Mouse (Mus musculus) embryonic facial prominence, embryonic 10.5 days (tissue): ENCODE measurements around the gene Lancl2. TPM values are rescaled to one million over a fixed set of nuclear protein-coding genes. Genes with fewer than 3 reads are reported as not detected.

ENCODE experiments used
- DNase-seq: peaks from one replicate; pipeline ENCODE4 v3.0.0-alpha.2; 2017; ENCODE audit warnings: low spot score
- H3K27ac ChIP-seq: fragments of 300-500 bp; sonication (generic); replicated peaks from 2 replicates; pipeline ENCODE4 v1.5.1; 2016; ENCODE audit warnings: mild to moderate bottlenecking
- H3K27me3 ChIP-seq: fragments of 300-500 bp; sonication (generic); replicated peaks from 2 replicates; pipeline ENCODE4 v1.6.1; 2016; ENCODE audit warnings: low read depth, mild to moderate bottlenecking; ENCODE audit not compliant: poor library complexity, severe bottlenecking
- H3K36me3 ChIP-seq: fragments of 300-500 bp; sonication (generic); replicated peaks from 2 replicates; pipeline ENCODE4 v1.6.1; 2016; ENCODE audit warnings: mild to moderate bottlenecking, moderate library complexity
- H3K4me1 ChIP-seq: fragments of 300-500 bp; sonication (generic); 2 replicates; pipeline ENCODE4 v1.6.1; 2016
- H3K4me3 ChIP-seq: fragments of 300-500 bp; sonication (generic); 2 replicates; pipeline ENCODE4 v1.5.1; 2016; ENCODE audit warnings: mild to moderate bottlenecking, moderate library complexity
- H3K9me3 ChIP-seq: fragments of 300-500 bp; sonication (generic); 2 replicates; pipeline ENCODE4 v1.6.1; 2016; ENCODE audit warnings: mild to moderate bottlenecking
- WGBS: fragments of 180-500 bp; shearing (Covaris S2); methylation state at CpG from one replicate; pipeline ENCODE4 v1.1.7; 2016; 5-methylcytosine and 5-hydroxymethylcytosine counted together
- polyA plus RNA-seq: library from polyadenylated mRNA; unstranded; fragments of >200 nt; fragmentation: Nextera tagmentation; extraction: Ambion mirVana; gene quantifications from 2 replicates; pipeline ENCODE4 v1.2.1, GENCODE M21; 2016

Gene Lancl2
- polyA plus RNA-seq, 1 experiment from 2014 or later = 36.6 TPM

GRCm38 (mm10) chr6:57743333-57743732 is 41.0 kb downstream of the Lancl2 start:
- WGBS = 79% methylated on average over 2 of the region's 2 CpGs
- DNase-seq = no peak
- Histone ChIP-seq H3K4me3 (no peak overlapping the region), H3K4me1 (no peaks in the 10 kb centered on the region), H3K27me3 (no peaks in the 10 kb centered on the region), H3K9me3 (no peaks in the 10 kb centered on the region), H3K36me3 (no peaks in the 10 kb centered on the region; the same call in 1 of the 2 replicates), H3K27ac (no peak overlapping the region)

- Histone ChIP-seq H3K27ac (no peak overlapping the region), H3K4me3 (no peak overlapping the region), H3K4me1 (no peaks in the 10 kb centered on the region), H3K36me3 (no peaks in the 10 kb centered on the region; the same call in 1 of the 2 replicates), H3K9me3 (no peaks in the 10 kb centered on the region), H3K27me3 (no peaks in the 10 kb centered on the region)
- WGBS = 92% methylated on average over 2 of the region's 2 CpGs
- DNase-seq = no peak
Observed at GRCm38 (mm10) chr6:57744123-57744522, 41.8 kb downstream of the Lancl2 start.

GRCm38 (mm10) chr6:57744974-57745747 is 42.8 kb downstream of the Lancl2 start:
- Histone ChIP-seq H3K27me3 (no peaks in the 10 kb centered on the region), H3K4me3 (no peak overlapping the region)
- WGBS = 94% methylated on average over 4 of the region's 4 CpGs

GRCm38 (mm10) chr6:57745748-57746129 is 43.4 kb downstream of the Lancl2 start:
- Histone ChIP-seq H3K27ac (no peak overlapping the region), H3K36me3 (peaks cover 3% of the 10 kb centered on the region; the same call in 1 of the 2 replicates), H3K4me3 (no peak overlapping the region), H3K4me1 (no peaks in the 10 kb centered on the region), H3K9me3 (no peaks in the 10 kb centered on the region), H3K27me3 (no peaks in the 10 kb centered on the region)
- DNase-seq = no peak
- 95% methylated on average over 2 of the region's 2 CpGs for WGBS

More at GRCm38 (mm10) chr6:57744974-57745747, 42.8 kb downstream of the Lancl2 start:
- no peaks in the 10 kb centered on the region for H3K9me3 ChIP-seq
- H3K36me3 ChIP-seq = peaks cover 1% of the 10 kb centered on the region; the same call in 1 of the 2 replicates
- no peaks in the 10 kb centered on the region for H3K4me1 ChIP-seq
- no peak overlapping the region for H3K27ac ChIP-seq
- DNase-seq = no peak

GRCm38 (mm10) chr6:57753962-57754759 is 51.8 kb downstream of the Lancl2 start:
- no peak overlapping the region for H3K4me3 ChIP-seq
- no peak overlapping the region for H3K27ac ChIP-seq
- H3K27me3 ChIP-seq = no peaks in the 10 kb centered on the region
- 92% methylated on average over 9 of the region's 9 CpGs for WGBS
- no peak for DNase-seq
- H3K4me1 ChIP-seq = no peaks in the 10 kb centered on the region
- H3K36me3 ChIP-seq = peaks cover 56% of the 10 kb centered on the region
- H3K9me3 ChIP-seq = no peaks in the 10 kb centered on the region

GRCm38 (mm10) chr6:57763054-57763453 is 60.7 kb downstream of the Lancl2 start:
- peaks cover 55% of the 10 kb centered on the region for H3K36me3 ChIP-seq

GRCm38 (mm10) chr6:57765095-57765878 is 62.9 kb downstream of the Lancl2 start:
- 79% methylated on average over 3 of the region's 3 CpGs for WGBS
- H3K36me3 ChIP-seq = peaks cover 57% of the 10 kb centered on the region

More at GRCm38 (mm10) chr6:57763054-57763453, 60.7 kb downstream of the Lancl2 start:
- Histone ChIP-seq H3K4me1 (no peaks in the 10 kb centered on the region), H3K4me3 (no peak overlapping the region), H3K27me3 (no peaks in the 10 kb centered on the region), H3K27ac (no peak overlapping the region), H3K9me3 (no peaks in the 10 kb centered on the region)
- DNase-seq = no peak

GRCm38 (mm10) chr6:57766287-57766686 is 63.9 kb downstream of the Lancl2 start:
- 0 out of 2 replicates have a peak overlapping the region, but pooled peaks have one; percentile 0 for H3K27ac ChIP-seq
- H3K4me1 ChIP-seq = no peaks in the 10 kb centered on the region
- WGBS = 82% methylated on average over 1 of the region's 1 CpGs

More at GRCm38 (mm10) chr6:57765095-57765878, 62.9 kb downstream of the Lancl2 start:
- Histone ChIP-seq H3K27me3 (no peaks in the 10 kb centered on the region), H3K4me1 (no peaks in the 10 kb centered on the region), H3K4me3 (no peak overlapping the region), H3K27ac (no peak overlapping the region), H3K9me3 (no peaks in the 10 kb centered on the region)
- DNase-seq = no peak

GRCm38 (mm10) chr6:57767112-57767868 is 65.0 kb downstream of the Lancl2 start:
- Histone ChIP-seq H3K4me3 (no peak overlapping the region), H3K27me3 (no peaks in the 10 kb centered on the region), H3K9me3 (no peaks in the 10 kb centered on the region), H3K27ac (no peak overlapping the region), H3K4me1 (no peaks in the 10 kb centered on the region), H3K36me3 (peaks cover 50% of the 10 kb centered on the region)
- DNase-seq = no peak
- WGBS = 79% methylated on average over 8 of the region's 8 CpGs

More at GRCm38 (mm10) chr6:57766287-57766686, 63.9 kb downstream of the Lancl2 start:
- Histone ChIP-seq H3K4me3 (no peak overlapping the region), H3K27me3 (no peaks in the 10 kb centered on the region), H3K36me3 (peaks cover 55% of the 10 kb centered on the region), H3K9me3 (no peaks in the 10 kb centered on the region)
- no peak for DNase-seq

- DNase-seq = no peak
- WGBS = 90% methylated on average over 7 of the region's 7 CpGs
- H3K36me3 ChIP-seq = peaks cover 63% of the 10 kb centered on the region
- H3K27me3 ChIP-seq = no peaks in the 10 kb centered on the region
- no peak overlapping the region for H3K4me3 ChIP-seq
- no peaks in the 10 kb centered on the region for H3K9me3 ChIP-seq
- H3K4me1 ChIP-seq = no peaks in the 10 kb centered on the region
- H3K27ac ChIP-seq = no peak overlapping the region
Observed at GRCm38 (mm10) chr6:57768948-57769525, 66.7 kb downstream of the Lancl2 start.

GRCm38 (mm10) chr6:57770467-57771190 is 68.3 kb downstream of the Lancl2 start:
- no peak overlapping the region for H3K27ac ChIP-seq
- H3K36me3 ChIP-seq = peaks cover 68% of the 10 kb centered on the region
- WGBS = 96% methylated on average over 1 of the region's 1 CpGs
- H3K4me3 ChIP-seq = no peak overlapping the region
- H3K27me3 ChIP-seq = no peaks in the 10 kb centered on the region
- DNase-seq = no peak
- H3K4me1 ChIP-seq = no peaks in the 10 kb centered on the region
- no peaks in the 10 kb centered on the region for H3K9me3 ChIP-seq
